Mouse (Mus musculus) embryonic facial prominence, embryonic 15.5 days (tissue): ENCODE measurements around the gene P2rx7. TPM values are rescaled to one million over a fixed set of nuclear protein-coding genes. Genes with fewer than 3 reads are reported as not detected.

Experiments
- ATAC-seq: fragments of 200-750 bp; cut with Nextera tagmentation; 2 replicates; pipeline ENCODE4 v1.8.0; 2017; ENCODE audit warnings: low read depth, moderate TSS enrichment; ENCODE audit not compliant: insufficient number of reproducible peaks, low FRiP score, low TSS enrichment
- H3K27ac ChIP-seq: fragments of 300-500 bp; sonication (generic); replicated peaks from 2 replicates; pipeline ENCODE4 v1.5.1; 2015; ENCODE audit warnings: mild to moderate bottlenecking, inconsistent platforms
- H3K27me3 ChIP-seq: fragments of 300-500 bp; sonication (generic); 2 replicates; pipeline ENCODE4 v1.6.1; 2015; ENCODE audit warnings: inconsistent platforms
- H3K36me3 ChIP-seq: fragments of 300-500 bp; sonication (generic); 2 replicates; pipeline ENCODE4 v1.6.1; 2015; ENCODE audit warnings: mild to moderate bottlenecking, inconsistent platforms
- H3K4me1 ChIP-seq: fragments of 300-500 bp; sonication (generic); 2 replicates; pipeline ENCODE4 v1.6.1; 2015; ENCODE audit warnings: inconsistent platforms
- H3K4me2 ChIP-seq: fragments of 300-500 bp; sonication (generic); replicated peaks from 2 replicates; pipeline ENCODE4 v1.6.1; 2015; ENCODE audit warnings: mild to moderate bottlenecking, inconsistent platforms
- H3K4me3 ChIP-seq: fragments of 300-500 bp; sonication (generic); replicated peaks from 2 replicates; pipeline ENCODE4 v1.5.1; 2015; ENCODE audit warnings: mild to moderate bottlenecking, inconsistent platforms
- H3K9ac ChIP-seq: fragments of 300-500 bp; sonication (generic); 2 replicates; pipeline ENCODE4 v1.6.1; 2015; ENCODE audit warnings: inconsistent platforms
- H3K9me3 ChIP-seq: fragments of 300-500 bp; sonication (generic); replicated peaks from 2 replicates; pipeline ENCODE4 v1.6.1; 2016; ENCODE audit warnings: inconsistent platforms
- WGBS: fragments of 180-500 bp; shearing (Covaris S2); methylation state at CpG from one replicate; pipeline ENCODE4 v1.1.7; 2015; 5-methylcytosine and 5-hydroxymethylcytosine counted together
- polyA plus RNA-seq: library from polyadenylated mRNA; unstranded; fragments of >200 nt; fragmentation: Nextera tagmentation; extraction: Ambion mirVana; gene quantifications from 2 replicates; pipeline ENCODE4 v1.2.1, GENCODE M21; 2015

P2rx7 gene
- polyA plus RNA-seq, 1 experiment from 2014 or later: 3.6 TPM

GRCm38 (mm10) chr5:122693431-122694207, 49.9 kb downstream of the P2rx7 start:
- Histone ChIP-seq H3K4me1 (no peaks in the 10 kb centered on the region), H3K27me3 (no peaks in the 10 kb centered on the region), H3K27ac (no peak overlapping the region), H3K4me2 (no peak overlapping the region), H3K4me3 (no peak overlapping the region), H3K36me3 (no peaks in the 10 kb centered on the region), H3K9me3 (no peaks in the 10 kb centered on the region), H3K9ac (no peak overlapping the region)
- ATAC-seq: no peak
- WGBS: 39% methylated on average over 13 of the region's 13 CpGs

DNA sequence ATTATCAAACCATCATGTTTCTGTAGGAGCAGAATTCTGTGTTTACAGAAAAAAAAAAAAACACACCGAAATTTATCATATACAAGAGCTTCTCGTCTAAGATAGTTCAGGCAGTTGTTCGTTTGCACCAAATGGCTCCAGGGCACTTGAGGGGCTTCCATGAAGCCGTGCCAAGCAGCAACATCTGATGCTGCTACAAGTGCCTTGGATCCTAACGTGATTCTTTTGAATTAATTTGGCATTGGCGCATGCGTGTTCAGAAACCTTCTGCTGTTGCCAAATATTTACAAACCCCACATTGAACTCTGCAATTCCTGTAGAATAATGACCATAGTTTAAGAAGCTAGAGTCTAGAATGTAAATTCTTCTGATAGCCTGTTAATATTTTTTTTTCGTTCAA, 51.8 kb downstream of the P2rx7 start:
- H3K9ac ChIP-seq: no peak overlapping the region
- H3K27me3 ChIP-seq: no peaks in the 10 kb centered on the region
- WGBS: 58% methylated on average over 8 of the region's 8 CpGs
- ATAC-seq: no peak
- H3K9me3 ChIP-seq: no peaks in the 10 kb centered on the region
- H3K4me1 ChIP-seq: no peaks in the 10 kb centered on the region
- no peak overlapping the region for H3K4me2 ChIP-seq
- H3K36me3 ChIP-seq: no peaks in the 10 kb centered on the region
- H3K27ac ChIP-seq: no peak overlapping the region
- no peak overlapping the region for H3K4me3 ChIP-seq

DNA sequence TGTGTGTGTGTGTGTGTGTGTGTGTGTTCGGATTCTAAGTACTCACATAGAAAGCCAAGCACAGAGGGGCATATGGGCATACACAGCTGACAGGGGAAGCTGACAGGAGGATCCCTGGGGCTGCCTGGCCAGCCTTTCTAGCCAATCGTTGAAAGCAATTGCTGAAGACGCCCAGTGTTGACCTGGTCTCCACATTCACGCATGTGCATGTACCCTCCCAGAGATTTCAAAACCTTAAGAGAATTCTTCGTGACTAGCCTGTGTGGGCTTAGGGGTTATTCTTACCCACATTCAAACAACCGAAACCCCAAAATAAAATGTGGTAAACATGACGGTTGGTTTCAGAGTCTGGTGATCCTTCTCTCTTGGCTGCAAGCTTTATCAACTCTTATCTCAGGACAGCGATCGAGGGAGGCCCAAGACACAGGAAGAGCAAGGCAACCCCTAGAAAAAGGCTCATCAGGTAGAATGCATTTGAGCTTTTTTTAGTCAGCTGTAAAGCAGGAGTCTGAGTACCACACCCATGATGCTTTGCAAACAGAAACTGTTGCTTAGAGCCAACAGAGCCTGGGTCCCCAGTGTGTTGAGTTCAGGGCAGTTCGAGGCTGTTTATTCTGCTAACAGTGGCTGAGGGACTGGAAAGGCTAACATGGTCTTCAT, 54.5 kb downstream of the P2rx7 start:
- Histone ChIP-seq H3K27ac (no peak overlapping the region), H3K4me1 (no peaks in the 10 kb centered on the region), H3K4me3 (no peak overlapping the region), H3K9ac (no peak overlapping the region), H3K27me3 (no peaks in the 10 kb centered on the region), H3K4me2 (no peak overlapping the region), H3K9me3 (no peaks in the 10 kb centered on the region), H3K36me3 (no peaks in the 10 kb centered on the region)
- 74% methylated on average over 10 of the region's 10 CpGs for WGBS
- ATAC-seq: no peak

DNA sequence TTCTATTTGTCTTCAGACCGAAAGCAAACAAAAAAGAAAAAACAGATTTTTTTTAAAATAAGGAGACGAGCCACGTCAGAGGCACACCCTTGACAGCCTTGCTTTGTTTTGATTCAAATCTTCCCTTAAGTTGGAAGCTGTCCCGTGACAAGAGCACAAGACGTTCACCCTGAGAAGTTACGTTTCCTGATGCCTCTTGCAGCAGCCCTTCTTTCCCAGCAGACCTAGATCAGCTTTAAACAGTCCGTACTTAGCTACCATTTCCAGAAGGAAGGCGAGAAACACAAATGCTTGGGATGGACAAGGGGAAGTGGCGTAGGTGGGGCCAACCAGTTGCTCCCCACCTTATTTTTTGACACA, 55.0 kb downstream of the P2rx7 start:
- ATAC-seq: no peak
- no peaks in the 10 kb centered on the region for H3K27me3 ChIP-seq
- no peak overlapping the region for H3K4me2 ChIP-seq
- no peak overlapping the region for H3K9ac ChIP-seq
- H3K36me3 ChIP-seq: no peaks in the 10 kb centered on the region
- H3K27ac ChIP-seq: no peak overlapping the region
- 68% methylated on average over 9 of the region's 9 CpGs for WGBS
- H3K4me3 ChIP-seq: no peak overlapping the region
- H3K4me1 ChIP-seq: no peaks in the 10 kb centered on the region
- H3K9me3 ChIP-seq: no peaks in the 10 kb centered on the region

DNA sequence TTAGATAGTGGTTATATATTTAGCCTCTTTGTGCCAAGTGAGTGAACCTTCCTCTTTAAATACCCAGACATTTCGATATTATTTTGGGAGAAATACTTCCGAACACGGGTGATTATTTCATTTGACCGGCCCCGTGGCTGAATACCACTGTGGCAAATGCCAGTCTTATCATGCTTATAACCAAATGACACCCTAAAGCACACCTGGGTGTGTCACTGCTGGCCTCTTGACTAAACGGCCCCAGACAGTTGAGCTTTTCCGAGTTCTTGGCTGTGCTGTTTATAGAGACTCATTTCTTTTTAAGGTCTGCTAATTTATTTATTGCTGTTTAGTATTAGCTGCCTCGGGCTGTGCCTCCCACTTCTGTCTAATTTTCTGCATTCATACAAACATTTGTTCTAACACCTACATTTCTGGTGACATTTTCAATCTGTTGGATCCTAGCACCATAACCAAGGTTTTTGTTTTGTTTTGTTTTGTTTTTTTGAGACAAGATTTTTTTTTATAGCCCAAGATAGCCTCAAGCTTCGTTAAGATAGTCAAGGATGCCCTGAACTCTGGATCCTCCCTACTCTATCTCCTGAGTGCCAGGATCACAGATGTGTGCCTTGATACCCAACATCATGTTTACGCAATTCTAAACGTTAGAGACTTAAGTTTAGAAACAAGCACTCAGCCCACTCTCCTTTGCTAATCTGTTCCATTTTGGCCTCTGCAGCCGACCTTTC, 56.6 kb downstream of the P2rx7 start:
- Histone ChIP-seq H3K4me2 (no peak overlapping the region), H3K4me3 (no peak overlapping the region), H3K9me3 (no peaks in the 10 kb centered on the region), H3K27ac (no peak overlapping the region), H3K4me1 (no peaks in the 10 kb centered on the region), H3K9ac (no peak overlapping the region), H3K36me3 (no peaks in the 10 kb centered on the region), H3K27me3 (no peaks in the 10 kb centered on the region)
- ATAC-seq: no peak
- WGBS: 71% methylated on average over 12 of the region's 12 CpGs

DNA sequence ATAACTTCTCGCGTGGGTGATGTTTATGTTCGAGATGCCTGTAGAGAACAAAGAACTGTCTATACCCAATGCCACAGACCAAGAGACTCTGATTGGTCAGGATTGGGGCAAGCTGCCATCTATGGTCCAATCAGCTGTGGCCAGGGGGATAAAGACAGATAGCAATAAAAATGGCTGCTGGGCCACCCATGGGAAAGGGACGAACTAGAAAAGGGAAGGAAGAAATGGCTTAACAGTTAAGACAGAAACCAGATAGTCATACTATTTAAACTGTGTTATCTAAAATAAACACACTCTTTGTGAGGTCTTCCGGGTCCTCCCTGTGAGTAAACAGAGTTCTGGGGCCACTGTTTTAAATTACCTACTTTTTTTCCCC, 57.1 kb downstream of the P2rx7 start:
- H3K27ac ChIP-seq: no peak overlapping the region
- no peak for ATAC-seq

GRCm38 (mm10) chr5:122702156-122702555, 58.4 kb downstream of the P2rx7 start:
- Histone ChIP-seq H3K36me3 (no peaks in the 10 kb centered on the region), H3K4me3 (no peak overlapping the region), H3K9ac (no peak overlapping the region), H3K27ac (no peak overlapping the region), H3K27me3 (no peaks in the 10 kb centered on the region), H3K4me1 (peaks cover 6% of the 10 kb centered on the region; the same call in 1 of the 2 replicates), H3K4me2 (no peak overlapping the region), H3K9me3 (no peaks in the 10 kb centered on the region)
- WGBS: 70% methylated on average over 6 of the region's 6 CpGs
- no peak for ATAC-seq

More for the DNA sequence above, 57.1 kb downstream of the P2rx7 start:
- Histone ChIP-seq H3K9me3 (no peaks in the 10 kb centered on the region), H3K9ac (no peak overlapping the region), H3K4me1 (no peaks in the 10 kb centered on the region), H3K4me3 (no peak overlapping the region), H3K36me3 (no peaks in the 10 kb centered on the region), H3K27me3 (no peaks in the 10 kb centered on the region), H3K4me2 (no peak overlapping the region)
- WGBS: 50% methylated on average over 5 of the region's 5 CpGs

DNA sequence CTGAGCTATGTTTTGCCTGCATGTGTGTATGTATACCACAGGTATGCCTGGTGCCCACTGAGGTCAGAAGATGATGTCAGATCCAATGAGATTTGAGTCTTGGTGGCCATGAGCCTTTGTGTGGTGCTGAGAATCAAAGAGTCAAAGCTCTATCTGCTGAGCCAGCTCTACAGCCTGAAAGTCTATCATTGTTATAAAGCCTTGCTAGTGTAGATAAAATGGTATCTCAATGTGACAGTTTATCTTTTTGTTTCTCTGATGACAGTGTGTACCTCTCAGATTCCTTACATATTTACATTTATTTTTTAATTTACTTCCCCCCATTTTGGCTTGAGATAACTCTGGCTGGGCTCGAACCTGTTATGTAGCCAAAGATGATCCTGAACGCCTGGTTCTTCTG, 59.9 kb downstream of the P2rx7 start:
- no peaks in the 10 kb centered on the region for H3K36me3 ChIP-seq
- H3K27me3 ChIP-seq: no peaks in the 10 kb centered on the region
- no peaks in the 10 kb centered on the region for H3K9me3 ChIP-seq
- H3K4me3 ChIP-seq: no peak overlapping the region
- H3K27ac ChIP-seq: no peak overlapping the region
- H3K9ac ChIP-seq: no peak overlapping the region
- ATAC-seq: no peak
- 76% methylated on average over 2 of the region's 2 CpGs for WGBS
- H3K4me1 ChIP-seq: peaks cover 6% of the 10 kb centered on the region; the same call in 1 of the 2 replicates
- no peak overlapping the region for H3K4me2 ChIP-seq

- no peaks in the 10 kb centered on the region for H3K9me3 ChIP-seq
- no peak overlapping the region for H3K4me2 ChIP-seq
- H3K27ac ChIP-seq: no peak overlapping the region
- no peak for ATAC-seq
- no peaks in the 10 kb centered on the region for H3K36me3 ChIP-seq
- no peak overlapping the region for H3K9ac ChIP-seq
- H3K27me3 ChIP-seq: no peaks in the 10 kb centered on the region
- peaks cover 6% of the 10 kb centered on the region; the same call in 1 of the 2 replicates for H3K4me1 ChIP-seq
- no peak overlapping the region for H3K4me3 ChIP-seq
- 81% methylated on average over 4 of the region's 4 CpGs for WGBS
Measured at GRCm38 (mm10) chr5:122704571-122704970, 60.9 kb downstream of the P2rx7 start.

DNA sequence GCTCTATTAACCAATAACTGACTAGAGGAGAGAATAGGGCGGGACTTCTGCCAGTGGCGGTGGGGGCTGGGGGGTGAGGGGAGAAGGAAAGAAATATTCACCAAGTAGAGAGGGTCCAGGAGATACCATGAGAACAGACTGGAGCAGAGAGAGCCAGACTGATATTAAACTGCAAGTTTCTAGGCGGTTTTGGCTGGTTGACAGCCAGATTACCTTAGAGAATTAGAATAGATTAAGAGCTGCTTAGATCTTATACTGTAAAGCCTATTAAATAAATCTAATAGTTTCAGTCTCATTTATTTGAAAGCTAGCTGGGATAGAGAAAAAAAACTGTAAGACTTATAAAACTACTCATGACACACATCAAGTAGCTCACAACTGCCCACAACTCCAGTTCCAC, 61.5 kb downstream of the P2rx7 start:
- Histone ChIP-seq H3K27me3 (no peaks in the 10 kb centered on the region), H3K4me1 (peaks cover 6% of the 10 kb centered on the region; the same call in 1 of the 2 replicates), H3K4me3 (no peak overlapping the region), H3K36me3 (no peaks in the 10 kb centered on the region), H3K9ac (no peak overlapping the region), H3K9me3 (no peaks in the 10 kb centered on the region), H3K4me2 (no peak overlapping the region), H3K27ac (no peak overlapping the region)
- no peak for ATAC-seq
- WGBS: 54% methylated on average over 3 of the region's 3 CpGs

DNA sequence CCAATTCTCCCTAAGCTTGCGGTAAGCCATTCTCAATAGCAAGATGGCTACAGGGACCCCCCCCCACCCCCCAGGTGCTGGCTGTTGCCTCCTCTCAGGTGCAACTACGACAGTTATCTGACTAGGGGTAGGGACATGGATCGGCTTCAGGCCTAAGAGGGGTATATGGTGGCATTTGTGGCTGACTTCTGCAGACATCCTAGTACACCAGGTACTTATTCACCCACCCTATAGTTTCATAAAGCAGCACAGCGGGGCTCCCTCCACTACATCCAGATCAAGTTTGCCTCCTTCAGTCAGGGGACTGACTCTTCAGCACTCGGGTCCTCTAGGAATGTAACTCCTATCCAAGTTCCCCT, 63.2 kb downstream of the P2rx7 start:
- H3K9ac ChIP-seq: peak overlapping the region; percentile 75
- peak overlapping the region; percentile 76 for H3K4me2 ChIP-seq
- 32% methylated on average over 5 of the region's 5 CpGs for WGBS
- H3K4me3 ChIP-seq: peak overlapping the region; percentile 73
- peak overlapping the region; percentile 85 for H3K27ac ChIP-seq
- peaks cover 6% of the 10 kb centered on the region; the same call in 1 of the 2 replicates for H3K4me1 ChIP-seq
- 0 out of 2 replicates have a peak, but pooled peaks have one; percentile 21 for ATAC-seq
- no peaks in the 10 kb centered on the region for H3K27me3 ChIP-seq
- no peaks in the 10 kb centered on the region for H3K9me3 ChIP-seq
- no peaks in the 10 kb centered on the region for H3K36me3 ChIP-seq
